Mouse (Mus musculus) kidney, embryonic 15.5 days (tissue): ENCODE data around the gene Gan. TPM values are rescaled to one million over a fixed set of nuclear protein-coding genes. Genes with fewer than 3 reads are reported as not detected.

ENCODE experiments used
- ATAC-seq: fragments of 200-750 bp; cut with Nextera tagmentation; replicated peaks from 2 replicates; pipeline ENCODE4 v1.8.0; 2017; ENCODE audit warnings: moderate TSS enrichment; ENCODE audit not compliant: low FRiP score
- H3K27ac ChIP-seq: fragments of 300-500 bp; sonication (generic); 2 replicates; pipeline ENCODE4 v1.5.1; 2015; ENCODE audit warnings: mild to moderate bottlenecking, inconsistent platforms
- H3K27me3 ChIP-seq: fragments of 300-500 bp; sonication (generic); 2 replicates; pipeline ENCODE4 v1.6.1; 2015; ENCODE audit warnings: inconsistent platforms
- H3K36me3 ChIP-seq: fragments of 300-500 bp; sonication (generic); 2 replicates; pipeline ENCODE4 v1.6.1; 2015; ENCODE audit warnings: inconsistent platforms
- H3K4me1 ChIP-seq: fragments of 300-500 bp; sonication (generic); 2 replicates; pipeline ENCODE4 v1.6.1; 2015; ENCODE audit warnings: inconsistent platforms
- H3K4me2 ChIP-seq: fragments of 300-500 bp; sonication (generic); 2 replicates; pipeline ENCODE4 v1.6.1; 2015; ENCODE audit warnings: moderate library complexity, mild to moderate bottlenecking, inconsistent platforms
- H3K4me3 ChIP-seq: fragments of 300-500 bp; sonication (generic); replicated peaks from 2 replicates; pipeline ENCODE4 v1.5.1; 2015; ENCODE audit warnings: mild to moderate bottlenecking, inconsistent platforms
- H3K9ac ChIP-seq: fragments of 300-500 bp; sonication (generic); 2 replicates; pipeline ENCODE4 v1.6.1; 2015; ENCODE audit warnings: mild to moderate bottlenecking, inconsistent platforms
- H3K9me3 ChIP-seq: fragments of 300-500 bp; sonication (generic); replicated peaks from 2 replicates; pipeline ENCODE4 v1.6.1; 2016; ENCODE audit warnings: inconsistent platforms
- WGBS: fragments of 180-500 bp; shearing (Covaris S2); methylation state at CpG from one replicate; pipeline ENCODE4 v1.1.7; 2015; ENCODE audit warnings: mixed read lengths; 5-methylcytosine and 5-hydroxymethylcytosine counted together
- polyA plus RNA-seq: library from polyadenylated mRNA; unstranded; fragments of >200 nt; fragmentation: Nextera tagmentation; extraction: Ambion mirVana; gene quantifications from 2 replicates; pipeline ENCODE4 v1.2.1, GENCODE M21; 2015

The Gan gene
- polyA plus RNA-seq, 1 experiment from 2014 or later, result 1.9 TPM

DNA sequence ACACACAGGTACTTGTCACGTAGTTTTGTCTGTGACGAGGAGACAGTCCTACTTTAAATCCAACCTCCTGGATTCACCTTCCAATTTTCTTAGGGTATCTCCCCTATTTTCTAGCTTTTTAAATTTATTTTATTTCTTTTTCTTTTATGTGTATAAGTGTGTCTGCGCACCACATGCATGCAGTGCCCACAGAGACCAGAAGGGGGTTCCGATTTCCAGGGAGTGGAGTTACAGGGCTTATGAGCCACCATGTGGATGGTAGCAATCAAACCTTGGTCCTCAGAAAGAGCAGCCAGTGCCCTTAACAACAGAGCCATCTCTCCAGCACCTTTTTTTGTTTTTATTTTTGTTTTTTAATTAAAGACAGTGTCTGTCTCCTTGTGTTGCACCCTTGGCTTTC is 24.8 kb downstream of the Gan start:
- no peaks in the 10 kb centered on the region for H3K27me3 ChIP-seq
- ATAC-seq, result no peak
- no peak overlapping the region for H3K9ac ChIP-seq
- 95% methylated on average over 4 of the region's 4 CpGs for WGBS
- peaks cover 34% of the 10 kb centered on the region for H3K36me3 ChIP-seq
- H3K4me1 ChIP-seq, result no peaks in the 10 kb centered on the region
- no peak overlapping the region for H3K27ac ChIP-seq
- no peak overlapping the region for H3K4me3 ChIP-seq
- no peak overlapping the region for H3K4me2 ChIP-seq
- H3K9me3 ChIP-seq, result no peaks in the 10 kb centered on the region

DNA sequence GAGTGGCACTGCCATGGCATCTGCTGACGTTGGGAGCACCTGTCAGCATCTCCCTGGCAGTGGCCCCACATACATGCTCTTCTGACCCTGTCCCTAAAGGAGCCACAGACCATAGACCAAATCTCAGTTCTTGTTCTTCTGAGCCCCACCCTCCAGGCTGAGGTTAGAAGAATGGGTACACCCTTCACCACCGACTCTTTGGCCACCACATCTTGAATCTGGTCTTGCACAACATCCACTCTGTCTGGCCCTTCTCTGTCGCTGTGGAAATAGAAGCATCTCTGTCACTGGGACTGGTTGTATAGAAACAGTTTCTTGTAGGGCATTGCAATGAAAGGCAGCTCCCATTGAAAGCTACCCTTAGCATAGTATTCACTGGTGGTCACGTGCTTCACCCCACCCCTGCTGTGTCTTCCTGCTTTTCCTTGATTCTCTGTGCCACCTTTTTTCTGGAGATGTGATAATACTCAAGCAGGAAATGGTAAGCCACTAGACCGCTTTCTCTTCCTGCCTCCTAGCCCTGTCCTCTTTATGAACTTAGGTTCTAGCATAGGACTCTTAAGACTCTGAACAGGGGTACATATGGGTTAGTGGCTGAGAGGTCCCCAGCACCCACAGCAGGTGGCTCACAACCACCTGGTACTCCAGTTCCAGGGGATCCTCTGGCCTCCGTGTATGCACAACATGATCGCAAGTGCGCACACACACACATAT is 25.9 kb downstream of the Gan start:
- Histone ChIP-seq H3K36me3 (peaks cover 44% of the 10 kb centered on the region), H3K27me3 (no peaks in the 10 kb centered on the region), H3K4me3 (no peak overlapping the region), H3K27ac (no peak overlapping the region), H3K9ac (no peak overlapping the region), H3K9me3 (no peaks in the 10 kb centered on the region), H3K4me1 (no peaks in the 10 kb centered on the region), H3K4me2 (no peak overlapping the region)
- 91% methylated on average over 8 of the region's 8 CpGs for WGBS
- no peak for ATAC-seq

DNA sequence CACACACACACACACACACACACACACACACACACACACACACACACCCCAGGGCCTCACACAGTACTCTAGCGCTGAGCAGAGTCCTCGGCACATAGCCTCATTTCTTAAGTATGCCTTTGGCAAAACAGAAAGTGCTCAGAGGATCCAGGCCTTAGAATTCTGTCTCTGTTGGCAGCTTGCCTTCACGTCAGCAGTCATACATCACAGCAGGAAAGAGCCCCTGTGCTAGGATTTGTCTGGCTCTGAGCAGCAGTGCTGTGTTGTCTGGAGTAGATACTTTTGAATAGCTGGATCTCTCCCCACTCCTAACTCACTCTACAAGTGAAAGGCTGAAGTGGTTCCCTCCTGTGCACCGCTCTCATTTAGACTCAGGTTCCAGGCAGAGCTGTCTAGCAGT is 36.4 kb downstream of the Gan start:
- Histone ChIP-seq H3K4me2 (no peak overlapping the region), H3K27me3 (no peaks in the 10 kb centered on the region), H3K36me3 (peaks cover 79% of the 10 kb centered on the region), H3K9ac (no peak overlapping the region), H3K4me3 (no peak overlapping the region), H3K4me1 (peaks cover 18% of the 10 kb centered on the region), H3K27ac (no peak overlapping the region), H3K9me3 (no peaks in the 10 kb centered on the region)
- WGBS, result 73% methylated on average over 4 of the region's 4 CpGs
- no peak for ATAC-seq

DNA sequence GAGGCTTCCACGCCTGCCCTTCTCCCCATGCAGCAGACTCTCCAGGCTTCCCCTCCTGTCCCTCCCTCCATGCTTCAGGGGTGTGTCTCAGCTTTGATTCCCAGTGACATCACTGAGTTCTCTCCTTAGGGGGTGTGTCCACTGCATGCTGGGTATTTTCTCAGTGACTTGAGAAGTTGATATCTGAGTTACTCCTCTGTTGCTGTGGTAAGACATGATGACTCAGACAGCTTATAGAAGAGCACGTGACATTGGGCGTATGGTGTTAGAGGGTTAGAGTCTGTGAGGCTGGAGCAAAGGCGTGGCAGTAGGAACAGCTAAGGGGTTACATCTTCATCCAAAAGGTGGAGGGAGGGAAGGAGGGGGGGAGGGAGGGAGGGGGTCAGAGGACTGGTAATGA is 38.7 kb downstream of the Gan start:
- Histone ChIP-seq H3K36me3 (peaks cover 57% of the 10 kb centered on the region), H3K4me3 (no peak overlapping the region), H3K27ac (no peak overlapping the region), H3K4me1 (peaks cover 40% of the 10 kb centered on the region), H3K9ac (no peak overlapping the region), H3K4me2 (no peak overlapping the region), H3K9me3 (no peaks in the 10 kb centered on the region), H3K27me3 (no peaks in the 10 kb centered on the region)
- ATAC-seq, result no peak
- WGBS, result 89% methylated on average over 4 of the region's 4 CpGs

DNA sequence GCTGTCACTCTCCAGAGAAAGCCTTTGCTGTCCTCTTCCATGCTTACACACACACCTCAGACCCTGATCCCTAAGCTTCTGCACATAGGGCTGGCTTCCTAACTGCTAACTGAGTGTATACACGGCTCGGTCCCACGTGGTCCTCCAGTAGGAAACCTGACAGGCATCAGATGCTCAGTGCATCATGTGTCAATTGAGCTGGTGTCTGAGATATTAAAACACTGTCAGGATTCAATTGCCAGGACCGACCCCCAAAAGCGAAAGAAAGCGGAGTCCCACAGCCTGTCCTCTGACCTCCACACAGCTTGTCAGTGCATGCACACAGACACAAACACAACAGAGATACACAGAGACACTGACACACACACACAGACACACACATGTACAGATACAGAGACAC is 39.6 kb downstream of the Gan start:
- no peak overlapping the region for H3K27ac ChIP-seq
- H3K4me1 ChIP-seq, result peaks cover 42% of the 10 kb centered on the region

DNA sequence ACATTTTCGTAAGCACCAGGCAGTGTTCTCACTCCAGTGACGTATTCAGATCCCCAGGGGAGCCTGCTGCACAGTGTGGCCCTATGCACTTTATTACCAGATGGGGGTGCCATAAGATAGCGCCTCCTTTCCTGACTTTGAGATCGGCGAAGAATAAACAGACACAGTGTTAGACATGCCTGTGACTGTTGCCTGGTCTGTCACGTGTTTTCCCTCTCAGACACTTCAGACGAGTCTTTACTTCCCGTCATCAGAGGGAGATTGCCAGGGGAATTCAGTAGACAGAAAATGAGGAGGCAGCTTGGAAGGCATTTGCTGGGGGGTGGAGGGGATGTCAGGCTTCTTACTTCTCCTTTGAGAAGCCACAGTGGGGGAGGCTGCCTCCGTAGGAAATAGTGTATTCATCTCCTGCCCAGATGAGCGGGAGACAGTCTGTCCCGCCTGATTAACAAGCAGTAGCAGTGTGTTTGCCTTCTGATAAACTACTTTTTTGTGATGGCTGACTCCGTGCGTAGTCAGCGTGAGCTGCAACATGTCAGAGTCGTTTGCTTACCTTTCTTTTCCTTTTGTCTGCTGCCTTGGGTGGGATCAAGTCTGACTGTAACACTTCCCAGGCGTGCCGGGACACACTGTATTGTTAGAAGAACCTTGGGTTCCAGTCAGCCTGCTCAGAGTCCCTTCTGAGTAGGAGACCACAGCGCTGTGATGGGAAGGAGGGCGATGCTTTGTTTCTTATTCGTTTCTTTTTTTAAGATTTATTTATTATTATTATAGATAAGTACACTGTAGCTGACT is 40.4 kb downstream of the Gan start:
- no peaks in the 10 kb centered on the region for H3K9me3 ChIP-seq

More for the DNA sequence above, 39.6 kb downstream of the Gan start:
- no peak overlapping the region for H3K9ac ChIP-seq
- H3K9me3 ChIP-seq, result no peaks in the 10 kb centered on the region
- no peak overlapping the region for H3K4me2 ChIP-seq
- H3K36me3 ChIP-seq, result peaks cover 49% of the 10 kb centered on the region
- no peak overlapping the region for H3K4me3 ChIP-seq
- no peak for ATAC-seq
- WGBS, result 88% methylated on average over 6 of the region's 6 CpGs
- no peaks in the 10 kb centered on the region for H3K27me3 ChIP-seq

GRCm38 (mm10) chr8:117199658-117200057 is 41.7 kb downstream of the Gan start:
- Histone ChIP-seq H3K9ac (no peak overlapping the region), H3K27ac (peak overlapping the region; percentile 92), H3K36me3 (peaks cover 42% of the 10 kb centered on the region), H3K9me3 (no peaks in the 10 kb centered on the region), H3K4me2 (no peak overlapping the region), H3K4me1 (peaks cover 42% of the 10 kb centered on the region), H3K4me3 (no peak overlapping the region), H3K27me3 (no peaks in the 10 kb centered on the region)
- no peak; the same call in 1 of the 2 replicates for ATAC-seq
- WGBS, result 45% methylated on average over 6 of the region's 6 CpGs

More for the DNA sequence above, 40.4 kb downstream of the Gan start:
- Histone ChIP-seq H3K27ac (peak overlapping the region; percentile 72), H3K4me3 (no peak overlapping the region), H3K4me1 (peaks cover 42% of the 10 kb centered on the region), H3K4me2 (peak overlapping the region; percentile 30; the same call in 1 of the 2 replicates), H3K36me3 (peaks cover 44% of the 10 kb centered on the region), H3K9ac (no peak overlapping the region), H3K27me3 (no peaks in the 10 kb centered on the region)
- ATAC-seq, result peak; percentile 73
- WGBS, result 37% methylated on average over 20 of the region's 20 CpGs

GRCm38 (mm10) chr8:117200346-117200745 is 42.4 kb downstream of the Gan start:
- WGBS, result 37% methylated on average over 13 of the region's 13 CpGs
- H3K4me1 ChIP-seq, result peaks cover 42% of the 10 kb centered on the region

DNA sequence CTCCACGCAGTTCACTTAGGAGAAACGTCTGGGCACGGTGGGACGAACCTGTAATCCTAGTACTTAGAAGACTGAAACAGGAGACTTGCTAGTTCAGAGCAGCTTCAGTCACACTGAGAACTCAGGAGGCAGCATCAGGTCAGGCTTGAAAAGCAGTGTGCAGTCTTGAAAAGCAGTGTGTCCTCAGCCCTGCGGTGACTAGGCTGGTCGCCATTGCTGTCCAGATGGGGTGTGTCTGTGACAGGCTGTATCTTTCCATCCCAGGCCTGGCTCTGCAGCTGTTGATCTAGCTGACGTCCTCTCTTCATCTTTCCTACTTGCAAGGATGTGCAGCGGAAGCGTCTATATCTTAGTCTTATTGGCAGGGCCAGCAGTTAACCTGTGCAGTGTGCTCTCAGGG is 42.9 kb downstream of the Gan start:
- H3K4me2 ChIP-seq, result peak overlapping the region; percentile 28
- H3K4me1 ChIP-seq, result peaks cover 42% of the 10 kb centered on the region
- H3K9ac ChIP-seq, result no peak overlapping the region
- H3K27me3 ChIP-seq, result no peaks in the 10 kb centered on the region
- no peaks in the 10 kb centered on the region for H3K9me3 ChIP-seq
- 47% methylated on average over 9 of the region's 9 CpGs for WGBS
- peaks cover 36% of the 10 kb centered on the region for H3K36me3 ChIP-seq
- H3K27ac ChIP-seq, result peak overlapping the region; percentile 92
- peak; percentile 61 for ATAC-seq
- H3K4me3 ChIP-seq, result no peak overlapping the region

More at GRCm38 (mm10) chr8:117200346-117200745, 42.4 kb downstream of the Gan start:
- Histone ChIP-seq H3K9me3 (no peaks in the 10 kb centered on the region), H3K27me3 (no peaks in the 10 kb centered on the region), H3K36me3 (peaks cover 41% of the 10 kb centered on the region), H3K27ac (peak overlapping the region; percentile 92), H3K4me3 (no peak overlapping the region), H3K9ac (no peak overlapping the region), H3K4me2 (peak overlapping the region; percentile 28)
- peak; percentile 54 for ATAC-seq

DNA sequence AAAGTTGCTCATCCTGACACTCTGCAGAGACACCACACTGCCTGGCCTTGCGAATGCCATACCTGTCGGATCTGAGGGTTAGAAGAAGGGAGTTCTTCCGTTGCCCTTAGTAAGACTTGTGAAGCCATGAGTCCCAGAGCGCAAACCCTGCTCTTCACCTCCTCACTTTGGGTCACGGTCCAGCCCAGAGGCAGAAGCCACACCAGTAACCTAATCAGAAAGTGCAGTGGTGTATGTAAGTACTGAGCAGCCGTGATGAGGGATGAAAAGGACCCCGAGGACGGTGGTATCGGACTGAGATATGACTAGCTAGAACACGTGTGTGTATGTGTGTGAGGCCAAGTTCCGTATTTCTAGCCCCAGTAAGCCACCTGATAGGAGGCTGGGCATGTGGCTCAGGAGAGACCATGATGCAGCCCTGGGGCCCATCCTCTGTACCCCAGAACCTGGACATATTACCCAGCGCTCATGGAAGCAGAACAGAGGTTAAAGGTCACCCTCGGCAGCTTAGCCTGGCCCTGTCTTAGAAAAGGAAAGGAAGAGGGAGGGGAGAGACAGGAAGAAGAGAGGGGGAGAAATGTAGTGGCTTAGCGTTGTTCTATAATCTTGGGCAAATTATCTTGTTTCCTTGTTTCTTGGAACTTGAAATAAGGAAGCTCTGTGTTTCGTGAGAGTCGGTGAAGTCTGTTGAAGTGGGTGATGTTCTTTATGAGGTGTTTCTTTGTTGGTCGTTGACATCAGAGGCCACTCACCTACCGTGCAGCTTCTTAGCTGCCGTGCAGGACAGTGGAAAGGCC is 43.5 kb downstream of the Gan start:
- peak overlapping the region; percentile 92 for H3K27ac ChIP-seq
- 0 out of 2 replicates have a peak, but pooled peaks have one; percentile 6 for ATAC-seq
- 51% methylated on average over 19 of the region's 19 CpGs for WGBS

GRCm38 (mm10) chr8:117203085-117203484 is 45.1 kb downstream of the Gan start:
- WGBS, result 93% methylated on average over 4 of the region's 4 CpGs

More for the DNA sequence above, 43.5 kb downstream of the Gan start:
- no peak overlapping the region for H3K4me2 ChIP-seq
- no peaks in the 10 kb centered on the region for H3K27me3 ChIP-seq
- H3K36me3 ChIP-seq, result peaks cover 33% of the 10 kb centered on the region
- peaks cover 42% of the 10 kb centered on the region for H3K4me1 ChIP-seq
- H3K9me3 ChIP-seq, result no peaks in the 10 kb centered on the region
- H3K9ac ChIP-seq, result no peak overlapping the region
- no peak overlapping the region for H3K4me3 ChIP-seq

More at GRCm38 (mm10) chr8:117203085-117203484, 45.1 kb downstream of the Gan start:
- Histone ChIP-seq H3K4me3 (no peak overlapping the region), H3K4me1 (peaks cover 37% of the 10 kb centered on the region), H3K4me2 (no peak overlapping the region), H3K27me3 (no peaks in the 10 kb centered on the region), H3K27ac (no peak overlapping the region), H3K9ac (no peak overlapping the region), H3K9me3 (no peaks in the 10 kb centered on the region), H3K36me3 (peaks cover 22% of the 10 kb centered on the region)
- no peak for ATAC-seq
